Mouse (Mus musculus): ENCODE measurements around the gene Ptprn. TPM values are rescaled to one million over a fixed set of nuclear protein-coding genes. Genes with fewer than 3 reads are reported as not detected.
"Not testable (repeated sequence)": the region's sequence is repeated elsewhere in the genome, so short reads cannot be mapped to it uniquely, and the experiment has no call there.

Gene Ptprn
- polyA plus RNA-seq, 1 experiment from 2014 or later = 11.7 TPM

- Histone ChIP-seq H3K27ac (no peak overlapping the region), H3K9me3 (replicated peaks) (no peaks in the 10 kb centered on the region), H3K9ac (no peak overlapping the region), H3K27me3 (peaks cover 13% of the 10 kb centered on the region), H3K4me2 (replicated peaks) (no peak overlapping the region), H3K4me3 (no peak overlapping the region), H3K4me1 (peaks cover 21% of the 10 kb centered on the region), H3K36me3 (no peaks in the 10 kb centered on the region)
- ATAC-seq (ENCODE audit: low FRiP score) = no peak
- WGBS = 54% methylated on average over 3 of the region's 3 CpGs
These were observed 13.8 kb downstream of the Ptprn start for GRCm38 (mm10) chr1:75250498-75250897.

- Histone ChIP-seq H3K4me3 (no peak overlapping the region), H3K9me3 (replicated peaks) (no peaks in the 10 kb centered on the region), H3K4me2 (replicated peaks) (no peak overlapping the region), H3K27me3 (peaks cover 11% of the 10 kb centered on the region), H3K36me3 (peaks cover 7% of the 10 kb centered on the region), H3K4me1 (peaks cover 21% of the 10 kb centered on the region), H3K9ac (peak overlapping the region; percentile 15), H3K27ac (no peak overlapping the region)
- WGBS = 52% methylated on average over 9 of the region's 9 CpGs
- no peak for ATAC-seq (ENCODE audit: low FRiP score)
These were observed 16.1 kb downstream of the Ptprn start for GRCm38 (mm10) chr1:75248041-75248772.

- ATAC-seq (ENCODE audit: low FRiP score) = no peak
- WGBS = 72% methylated on average over 16 of the region's 16 CpGs
- H3K9me3 ChIP-seq (replicated peaks) = no peaks in the 10 kb centered on the region
- H3K4me1 ChIP-seq = peaks cover 21% of the 10 kb centered on the region
- no peak overlapping the region for H3K4me2 ChIP-seq (replicated peaks)
- H3K9ac ChIP-seq = peak overlapping the region; percentile 1; the same call in 1 of the 2 replicates
- H3K27ac ChIP-seq = no peak overlapping the region
- no peak overlapping the region for H3K4me3 ChIP-seq
- H3K36me3 ChIP-seq = peaks cover 13% of the 10 kb centered on the region
- H3K27me3 ChIP-seq = peaks cover 2% of the 10 kb centered on the region; the same call in 1 of the 2 replicates
These were observed 17.0 kb downstream of the Ptprn start for GRCm38 (mm10) chr1:75247071-75247930.

- peak; percentile 47; the same call in 1 of the 2 replicates for ATAC-seq (ENCODE audit: low FRiP score)
- Histone ChIP-seq H3K36me3 (peaks cover 31% of the 10 kb centered on the region), H3K27ac (no peak overlapping the region), H3K9ac (no peak overlapping the region), H3K4me1 (peaks cover 11% of the 10 kb centered on the region), H3K9me3 (replicated peaks) (no peaks in the 10 kb centered on the region), H3K4me2 (replicated peaks) (no peak overlapping the region), H3K27me3 (no peaks in the 10 kb centered on the region), H3K4me3 (no peak overlapping the region)
- 13% methylated on average over 4 of the region's 4 CpGs for WGBS
These were observed 19.5 kb downstream of the Ptprn start for GRCm38 (mm10) chr1:75244836-75245235.

- peaks cover 36% of the 10 kb centered on the region for H3K36me3 ChIP-seq
- no peak overlapping the region for H3K27ac ChIP-seq
- no peaks in the 10 kb centered on the region for H3K27me3 ChIP-seq
- H3K4me2 ChIP-seq (replicated peaks) = no peak overlapping the region
- no peak overlapping the region for H3K4me3 ChIP-seq
- no peak overlapping the region for H3K9ac ChIP-seq
- ATAC-seq (ENCODE audit: low FRiP score) = no peak
- no peaks in the 10 kb centered on the region for H3K9me3 ChIP-seq (replicated peaks)
- 87% methylated on average over 12 of the region's 12 CpGs for whole genome bisulfite sequencing
- peaks cover 11% of the 10 kb centered on the region for H3K4me1 ChIP-seq
These were observed 20.0 kb downstream of the Ptprn start for GRCm38 (mm10) chr1:75244175-75244826.

GRCm38 (mm10) chr1:75243411-75243810, 20.9 kb downstream of the Ptprn start:
- H3K9ac ChIP-seq = no peak overlapping the region
- H3K4me2 ChIP-seq (replicated peaks) = no peak overlapping the region
- no peaks in the 10 kb centered on the region for H3K27me3 ChIP-seq
- peaks cover 11% of the 10 kb centered on the region for H3K4me1 ChIP-seq
- H3K36me3 ChIP-seq = peaks cover 40% of the 10 kb centered on the region
- H3K4me3 ChIP-seq = no peak overlapping the region
- ATAC-seq (ENCODE audit: low FRiP score) = no peak
- 93% methylated on average over 14 of the region's 14 CpGs for WGBS
- no peaks in the 10 kb centered on the region for H3K9me3 ChIP-seq (replicated peaks)
- H3K27ac ChIP-seq = no peak overlapping the region

GRCm38 (mm10) chr1:75239591-75239990, 24.7 kb downstream of the Ptprn start:
- no peak overlapping the region for H3K9ac ChIP-seq
- ATAC-seq (ENCODE audit: low FRiP score) = no peak
- 86% methylated on average over 10 of the region's 10 CpGs for WGBS
- H3K27me3 ChIP-seq = no peaks in the 10 kb centered on the region
- peaks cover 19% of the 10 kb centered on the region for H3K4me1 ChIP-seq
- H3K27ac ChIP-seq = no peak overlapping the region
- H3K4me2 ChIP-seq (replicated peaks) = no peak overlapping the region
- H3K4me3 ChIP-seq = no peak overlapping the region
- H3K9me3 ChIP-seq (replicated peaks) = no peaks in the 10 kb centered on the region
- H3K36me3 ChIP-seq = peaks cover 40% of the 10 kb centered on the region

GRCm38 (mm10) chr1:75236117-75237050, 27.9 kb downstream of the Ptprn start, which contains the start of gene Dnajb2:
TSS of gene Dnajb2 (plus strand) at chr1:75236406.
- ATAC-seq (ENCODE audit: low FRiP score) = peak; percentile 83
- Histone ChIP-seq H3K27me3 (peaks cover 5% of the 10 kb centered on the region), H3K36me3 (peaks cover 21% of the 10 kb centered on the region; the same call in 1 of the 2 replicates), H3K27ac (peak within 1 kb of the TSS; percentile 85), H3K4me1 (peaks cover 21% of the 10 kb centered on the region), H3K4me3 (peak within 1 kb of the TSS; percentile 54), H3K9ac (peak within 1 kb of the TSS; percentile 86), H3K9me3 (replicated peaks) (no peaks in the 10 kb centered on the region), H3K4me2 (replicated peaks) (peak within 1 kb of the TSS; percentile 92)
- 1% methylated on average over 64 of the region's 64 CpGs for WGBS

- peaks cover 7% of the 10 kb centered on the region; the same call in 1 of the 2 replicates for H3K36me3 ChIP-seq
- H3K9me3 ChIP-seq (replicated peaks) = no peaks in the 10 kb centered on the region
- H3K4me3 ChIP-seq = no peak overlapping the region
- under 1% methylated on average over 8 of the region's 8 CpGs for WGBS
- no peak overlapping the region for H3K4me2 ChIP-seq (replicated peaks)
- H3K9ac ChIP-seq = no peak overlapping the region
- ATAC-seq (ENCODE audit: low FRiP score) = peak; percentile 72
- H3K4me1 ChIP-seq = peaks cover 21% of the 10 kb centered on the region
- H3K27ac ChIP-seq = no peak overlapping the region
- peaks cover 8% of the 10 kb centered on the region for H3K27me3 ChIP-seq
These were observed 29.7 kb downstream of the Ptprn start for GRCm38 (mm10) chr1:75234606-75235005.

GRCm38 (mm10) chr1:75232489-75232888, 31.8 kb downstream of the Ptprn start:
- H3K4me1 ChIP-seq = peaks cover 20% of the 10 kb centered on the region
- not testable (repeated sequence) for H3K9me3 ChIP-seq (replicated peaks); H3K4me2 ChIP-seq (replicated peaks); H3K27me3 ChIP-seq; H3K27ac ChIP-seq; H3K9ac ChIP-seq; ATAC-seq (ENCODE audit: low FRiP score); H3K4me3 ChIP-seq; H3K36me3 ChIP-seq
- 70% methylated on average over 4 of the region's 4 CpGs for WGBS

GRCm38 (mm10) chr1:75231664-75232152, 32.6 kb downstream of the Ptprn start, which contains the start of gene A630095N17Rik:
TSS of gene A630095N17Rik (minus strand) at chr1:75232102.
- Histone ChIP-seq H3K9ac (no peak within 1 kb of the TSS), H3K4me2 (replicated peaks) (no peak within 1 kb of the TSS), H3K27ac (no peak within 1 kb of the TSS), H3K9me3 (replicated peaks) (no peaks in the 10 kb centered on the region), H3K27me3 (peaks cover 8% of the 10 kb centered on the region), H3K4me3 (no peak within 1 kb of the TSS), H3K4me1 (peaks cover 12% of the 10 kb centered on the region; the same call in 1 of the 2 replicates), H3K36me3 (no peaks in the 10 kb centered on the region)
- ATAC-seq (ENCODE audit: low FRiP score) = no peak
- 72% methylated on average over 5 of the region's 5 CpGs for WGBS

Data from hindbrain, embryonic 12.5 days (tissue).